Mouse (Mus musculus) olfactory bulb, adult 2 months (tissue): ENCODE data around the gene Mgl2. TPM values are rescaled to one million over a fixed set of nuclear protein-coding genes. Genes with fewer than 3 reads are reported as not detected.
"Not testable (repeated sequence)": the region's sequence is repeated elsewhere in the genome, so short reads cannot be mapped to it uniquely, and the experiment has no call there.

Source experiments
- H3K27ac ChIP-seq: fragments of 200-500 bp; 2 replicates; pipeline ENCODE4 v1.5.1; 2012; ENCODE audit warnings: low read depth, low read length; ENCODE audit not compliant: insufficient read depth
- H3K4me1 ChIP-seq: fragments of 200-500 bp; 2 replicates; pipeline ENCODE4 v1.6.1; 2012; ENCODE audit warnings: low read length; ENCODE audit not compliant: control insufficient read depth, insufficient read depth
- H3K4me3 ChIP-seq: fragments of 200-500 bp; 2 replicates; pipeline ENCODE4 v1.5.1; 2012; ENCODE audit warnings: mild to moderate bottlenecking, low read depth, low read length, moderate library complexity; ENCODE audit not compliant: insufficient read depth
- CTCF ChIP-seq: fragments of 200-500 bp; IDR thresholded peaks from 2 replicates; pipeline ENCODE4 v1.5.1; 2012; ENCODE audit warnings: low read depth, mild to moderate bottlenecking, low read length, moderate library complexity; ENCODE audit not compliant: insufficient read depth
- POLR2A ChIP-seq: fragments of 200-500 bp; IDR thresholded peaks from 2 replicates; pipeline ENCODE4 v1.6.1; 2012; ENCODE audit warnings: mild to moderate bottlenecking, low read depth, low read length, moderate library complexity; ENCODE audit not compliant: insufficient read depth
- WGBS: fragments of 180-500 bp; shearing (Covaris S2); methylation state at CpG from one replicate; pipeline ENCODE4 v1.1.7; 2018; 5-methylcytosine and 5-hydroxymethylcytosine counted together
- polyA plus RNA-seq: library from polyadenylated mRNA; stranded (reverse); fragments of >200 nt; gene quantifications from 2 replicates; pipeline ENCODE4 v1.2.4, GENCODE M21; 2012; ENCODE audit warnings: low replicate concordance; ENCODE audit not compliant: missing spikeins, insufficient read depth, insufficient read length

Mgl2 gene
- polyA plus RNA-seq, 1 experiment, result not detected

DNA sequence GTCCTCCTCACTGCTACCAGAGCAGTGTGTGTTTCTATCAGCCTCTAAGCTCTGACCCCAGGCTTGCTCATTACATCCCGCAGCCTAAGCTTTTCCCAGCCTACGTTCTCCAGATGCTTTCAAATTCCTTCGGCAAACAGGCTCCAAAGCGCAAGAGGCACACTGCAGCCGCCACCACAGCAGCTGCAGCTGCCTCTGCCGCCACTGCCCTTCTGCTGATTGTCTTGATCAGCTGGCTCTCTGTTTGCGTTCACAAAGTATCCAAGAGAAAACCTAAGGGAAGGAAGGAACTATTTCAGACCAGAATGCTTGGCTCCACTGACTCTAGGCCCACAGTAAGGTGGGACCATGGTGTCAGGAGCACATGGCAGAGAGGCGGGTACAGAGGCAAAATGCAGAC lies 23.0 kb upstream of the Mgl2 start:
- peaks cover 10% of the 10 kb centered on the region; the same call in 1 of the 2 replicates for H3K4me1 ChIP-seq
- 54% methylated on average over 8 of the region's 8 CpGs for WGBS
- TF ChIP-seq CTCF, result no peak
- no peak for TF ChIP-seq POLR2A
- H3K27ac ChIP-seq, result no peak overlapping the region
- H3K4me3 ChIP-seq, result no peak overlapping the region

- 63% methylated on average over 3 of the region's 3 CpGs for WGBS
- TF ChIP-seq POLR2A, result no peak
- TF ChIP-seq CTCF, result no peak
Observed at GRCm38 (mm10) chr11:70110146-70110545, 20.0 kb upstream of the Mgl2 start.

DNA sequence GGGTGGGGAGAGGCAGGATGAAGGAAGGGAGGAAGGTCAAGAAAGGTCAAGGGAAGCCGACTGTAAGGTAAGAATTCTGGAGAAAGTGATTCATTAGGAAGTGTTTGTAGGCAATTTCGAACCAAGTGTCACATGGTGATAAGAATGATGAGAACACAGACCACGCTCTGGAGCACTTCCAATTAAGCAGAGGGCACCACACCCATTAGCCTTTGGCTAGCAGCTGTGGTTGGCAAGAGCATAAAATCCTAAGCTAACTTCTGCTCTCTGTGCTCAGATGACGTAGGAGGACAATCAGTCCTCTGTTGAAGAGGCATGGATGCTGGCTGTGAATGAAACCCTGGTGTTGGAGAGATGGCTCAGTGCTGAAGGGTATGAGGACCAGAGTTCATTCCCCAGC lies 15.6 kb upstream of the Mgl2 start:
- TF ChIP-seq POLR2A (no peak), CTCF (no peak)
- H3K4me3 ChIP-seq, result no peak overlapping the region
- 66% methylated on average over 4 of the region's 4 CpGs for WGBS
- no peaks in the 10 kb centered on the region for H3K4me1 ChIP-seq
- H3K27ac ChIP-seq, result no peak overlapping the region

More at GRCm38 (mm10) chr11:70110146-70110545, 20.0 kb upstream of the Mgl2 start:
- Histone ChIP-seq H3K4me1 (peaks cover 4% of the 10 kb centered on the region; the same call in 1 of the 2 replicates), H3K27ac (no peak overlapping the region), H3K4me3 (no peak overlapping the region)

- no peaks in the 10 kb centered on the region for H3K4me1 ChIP-seq
- no peak overlapping the region for H3K4me3 ChIP-seq
- no peak overlapping the region for H3K27ac ChIP-seq
- TF ChIP-seq CTCF (no peak), POLR2A (no peak)
- WGBS, result 80% methylated on average over 3 of the region's 3 CpGs
Observed at GRCm38 (mm10) chr11:70115901-70116300, 14.2 kb upstream of the Mgl2 start.

DNA sequence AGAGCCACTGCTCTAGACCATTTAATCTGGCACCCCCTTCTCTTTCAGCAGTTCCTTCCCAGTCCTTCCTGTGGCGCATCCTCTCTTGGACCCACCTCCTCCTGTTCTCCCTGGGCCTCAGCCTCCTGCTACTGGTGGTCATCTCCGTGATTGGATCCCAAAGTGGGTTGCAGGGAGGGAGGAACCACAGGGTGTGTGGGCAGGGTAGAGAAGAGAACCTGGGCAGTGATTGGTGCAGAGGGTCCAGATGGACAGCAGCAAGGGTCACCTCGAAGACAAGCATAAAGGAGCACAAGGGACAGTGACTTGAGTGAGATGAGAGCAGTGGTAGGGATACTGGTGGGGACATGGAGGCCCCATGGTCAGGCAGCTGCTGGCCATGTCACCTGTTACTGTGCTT lies 4.9 kb downstream of the Mgl2 start:
- H3K27ac ChIP-seq, H3K4me1 ChIP-seq, H3K4me3 ChIP-seq: not testable (repeated sequence)
- WGBS, result 76% methylated on average over 3 of the region's 3 CpGs

DNA sequence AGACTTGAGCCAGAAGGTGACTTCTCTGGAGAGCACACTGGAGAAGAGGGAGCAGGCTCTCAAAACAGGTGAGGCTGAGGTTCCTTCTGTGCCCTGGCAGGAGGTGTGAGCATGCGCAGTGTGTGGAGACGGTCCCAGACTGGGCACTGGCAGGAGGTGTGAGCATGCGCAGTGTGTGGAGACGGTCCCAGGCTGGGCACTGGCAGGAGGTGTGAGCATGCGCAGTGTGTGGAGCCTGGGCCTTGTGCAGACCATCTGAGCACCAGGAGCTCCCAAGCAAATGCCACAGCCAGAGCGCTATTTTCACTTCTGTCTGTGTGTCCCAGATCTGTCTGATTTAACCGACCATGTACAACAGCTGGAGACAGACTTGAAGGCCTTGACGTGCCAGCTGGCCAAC lies 5.8 kb downstream of the Mgl2 start:
- 90% methylated on average over 8 of the region's 8 CpGs for WGBS
- not testable (repeated sequence) for H3K4me1 ChIP-seq, H3K27ac ChIP-seq, H3K4me3 ChIP-seq

GRCm38 (mm10) chr11:70139171-70139570 lies 9.0 kb downstream of the Mgl2 start:
- 82% methylated on average over 10 of the region's 10 CpGs for WGBS
- TF ChIP-seq POLR2A (no peak), CTCF (no peak)
- no peak overlapping the region for H3K4me3 ChIP-seq
- H3K4me1 ChIP-seq, result 0 out of 2 replicates have a peak, but pooled peaks cover 3% of the 10 kb centered on the region
- no peak overlapping the region for H3K27ac ChIP-seq

- 52% methylated on average over 3 of the region's 3 CpGs for WGBS
- no peak for TF ChIP-seq CTCF
- no peak for TF ChIP-seq POLR2A
- no peaks in the 10 kb centered on the region for H3K4me1 ChIP-seq
- H3K27ac ChIP-seq, result no peak overlapping the region
- no peak overlapping the region for H3K4me3 ChIP-seq
Observed at GRCm38 (mm10) chr11:70151072-70151471, 20.9 kb downstream of the Mgl2 start.

- no CpG with 5 or more reads among the region's 5 CpGs for WGBS
- H3K27ac ChIP-seq, H3K4me3 ChIP-seq, H3K4me1 ChIP-seq: not testable (repeated sequence)
Observed at GRCm38 (mm10) chr11:70155897-70156296, 25.8 kb downstream of the Mgl2 start, which contains the start of gene Clec10a. Clec10a (plus strand) TSS chr11:70156197.

DNA sequence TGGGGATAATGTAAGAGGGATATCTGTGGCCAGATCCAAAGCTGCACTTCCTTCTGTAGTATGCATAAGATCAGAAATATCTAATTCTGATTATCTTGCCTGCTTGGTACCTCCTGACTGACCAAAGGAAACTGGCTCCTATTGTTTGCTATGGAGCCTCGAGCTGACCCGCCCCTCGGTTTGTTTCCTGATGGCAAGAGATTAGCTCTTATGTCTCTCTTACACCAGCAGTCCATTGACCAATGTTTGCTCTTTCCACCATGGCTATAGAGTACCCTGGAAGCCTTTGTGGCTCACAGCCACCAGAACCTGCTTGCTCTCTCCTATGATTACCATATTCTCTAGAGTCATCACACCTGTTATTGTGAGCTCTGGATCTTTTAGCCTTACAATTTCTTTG lies 32.2 kb downstream of the Mgl2 start:
- H3K4me1 ChIP-seq, result no peaks in the 10 kb centered on the region
- 65% methylated on average over 3 of the region's 3 CpGs for WGBS
- TF ChIP-seq POLR2A (no peak), CTCF (no peak)

More for the DNA sequence above, 32.2 kb downstream of the Mgl2 start:
- Histone ChIP-seq H3K4me3 (no peak overlapping the region), H3K27ac (no peak overlapping the region)
